In the genomic region with DNA sequence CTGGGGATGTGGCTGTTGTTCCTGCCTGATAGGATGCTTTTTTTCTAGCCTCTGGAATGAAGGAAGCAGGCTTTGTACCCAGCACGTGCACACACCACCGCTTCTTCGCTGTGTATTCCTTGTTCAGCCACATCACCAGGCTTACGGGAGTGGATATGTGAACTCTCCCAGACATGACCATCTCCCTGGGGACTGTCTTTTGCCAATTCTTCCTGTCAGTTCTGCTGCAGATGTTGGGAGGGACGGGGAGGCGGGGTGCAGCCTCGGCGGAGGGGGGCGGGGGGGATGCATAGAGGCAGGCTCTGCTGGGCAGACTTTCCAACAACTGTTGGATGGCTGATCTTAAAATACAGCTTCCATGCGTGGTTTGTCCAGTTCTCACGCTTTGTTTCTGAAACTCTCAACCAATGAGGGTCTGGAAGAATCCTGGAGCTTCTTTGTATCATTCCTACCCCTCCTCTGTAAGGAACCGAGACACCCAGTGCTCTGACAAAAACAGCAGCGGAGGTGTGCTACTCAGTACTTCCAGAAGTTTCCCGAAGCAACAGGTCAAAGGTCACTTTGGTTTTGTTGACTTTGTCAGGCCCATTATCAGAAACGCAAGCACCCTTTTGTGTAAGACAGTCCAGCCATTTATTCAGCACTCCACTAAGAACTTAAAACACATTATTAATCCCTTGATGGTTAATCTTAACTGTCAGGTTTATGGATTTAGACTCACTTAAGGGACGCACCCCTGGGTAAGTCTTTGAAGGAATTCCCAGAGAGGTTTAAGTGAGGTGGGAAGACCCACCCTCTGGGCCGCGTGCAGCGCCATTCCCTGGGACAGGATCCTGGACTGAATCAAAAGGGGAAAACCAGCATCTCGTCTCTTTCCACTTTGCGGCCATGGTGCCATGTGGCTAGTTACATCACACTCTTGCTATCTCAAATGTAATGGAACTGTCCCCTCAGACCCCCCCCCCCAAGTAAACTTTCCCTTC, we compare ENCODE assay signal across 10 mouse cellular contexts.
A peak's percentile ranks its signal among the peaks of the same experiment; 100 is the strongest.
DNase-seq lines count a peak whose midpoint lies in the region; ATAC-seq lines count a peak whose summit lies in the region.
"Had no signal": no experiment of that assay in that cellular context is flagged by ENCODE, and none has a peak within 500 bp of the region (broad histone marks: within the 10 kb centered on the region; RNA-seq: fewer than 3 reads in every experiment).

No protein-coding gene starts in this region.

- no peak for ATAC-seq in embryonic facial prominence, embryonic 14.5 days (ENCODE audit: low read depth)
- ATAC-seq in megakaryocyte progenitor cell, adult 5-6 weeks (replicated peaks; ENCODE audit: poor library complexity) = no peak
- ATAC-seq: forebrain, embryonic 14.5 days had no signal

- no peaks in the 10 kb centered on the region for H3K36me3 ChIP-seq in embryonic facial prominence, embryonic 14.5 days (ENCODE audit: control insufficient read depth, insufficient read depth, low read length)
- H3K36me3 ChIP-seq: heart, embryonic 13.5 days; limb, embryonic 12.5 days had no signal

- H3K27ac ChIP-seq in embryonic facial prominence, embryonic 14.5 days (replicated peaks; ENCODE audit: low read depth, low read length) = no peak overlapping the region
- H3K27ac ChIP-seq: heart, embryonic 13.5 days; limb, embryonic 12.5 days had no signal

- H3K4me3 ChIP-seq in embryonic facial prominence, embryonic 14.5 days (ENCODE audit: low read depth, low read length) = no peak overlapping the region
- H3K4me3 ChIP-seq: heart, embryonic 13.5 days; limb, embryonic 12.5 days had no signal

- no peak overlapping the region for H3K9ac ChIP-seq in embryonic facial prominence, embryonic 14.5 days (ENCODE audit: low read depth, low read length)
- H3K9ac ChIP-seq: heart, embryonic 13.5 days; limb, embryonic 12.5 days had no signal

- H3K27me3 ChIP-seq in embryonic facial prominence, embryonic 14.5 days (replicated peaks; ENCODE audit: control insufficient read depth, insufficient read depth, low read length) = no peaks in the 10 kb centered on the region
- H3K27me3 ChIP-seq: heart, embryonic 13.5 days had no signal

- peaks cover 15% of the 10 kb centered on the region; the same call in 1 of the 2 replicates for H3K4me1 ChIP-seq in embryonic facial prominence, embryonic 14.5 days (ENCODE audit: control insufficient read depth, insufficient read depth, low read length)
- H3K4me1 ChIP-seq: limb, embryonic 12.5 days had no signal

- no peak overlapping the region for H3K4me2 ChIP-seq in embryonic facial prominence, embryonic 14.5 days (ENCODE audit: low read depth, low read length)
- H3K4me2 ChIP-seq: heart, embryonic 13.5 days; limb, embryonic 12.5 days had no signal

- intact Hi-C loops in left cerebral cortex, postnatal 4 days (cut with DNase I) = no loop called here
- intact Hi-C loops in left cerebral cortex, postnatal 14 days (cut with DNase I) = no loop called here

- H3K9me3 ChIP-seq in embryonic facial prominence, embryonic 14.5 days (ENCODE audit: control insufficient read depth, low read length) = no peaks in the 10 kb centered on the region
- H3K9me3 ChIP-seq: heart, embryonic 13.5 days had no signal

- peak; percentile 15 for DNase-seq in left cerebral cortex, postnatal 4 days
- no peak for DNase-seq in left cerebral cortex, postnatal 14 days (ENCODE audit: low spot score in 2 of 2)
- DNase-seq in embryonic facial prominence, embryonic 14.5 days (ENCODE audit: low spot score) = peak; percentile 76
- DNase-seq in gastrocnemius, postnatal 4 days (ENCODE audit: low spot score in 2 of 2) = peak; percentile 46 to 69
- peak; percentile 45 for DNase-seq in mesoderm, embryonic 11.5 days (ENCODE audit: low read depth, low spot score)
- no peak for DNase-seq in adrenal gland, postnatal 25 days

- 38% methylated on average over 21 of the region's 21 CpGs for WGBS in embryonic facial prominence, embryonic 14.5 days

Comparison
In these comparisons a context has a peak if more than half of its experiments do, and no peak if none do; other contexts are left out.
1. DNase-seq: peak in left cerebral cortex, postnatal 4 days (single experiment), embryonic facial prominence, embryonic 14.5 days (single experiment), gastrocnemius, postnatal 4 days (2 of 2) and mesoderm, embryonic 11.5 days (single experiment); none in left cerebral cortex, postnatal 14 days (0 of 2) and adrenal gland, postnatal 25 days (single experiment).